Comparison of ENCODE assay signal across 19 mouse cellular contexts in genomic region chr3:67132521-67132920, GRCm38 (mm10).
DNase-seq lines count a peak whose midpoint lies in the region; TF ChIP-seq lines count a peak whose summit lies in the region.
"Had no signal": no experiment of that assay in that cellular context is flagged by ENCODE, and none has a peak within 500 bp of the region (broad histone marks: within the 10 kb centered on the region; RNA-seq: fewer than 3 reads in every experiment).

No protein-coding gene starts in this region.

- no peak overlapping the region for H3K4me3 ChIP-seq in layer of hippocampus, adult 2 months
- H3K4me3 ChIP-seq: forebrain, embryonic 10.5 days; hindbrain, embryonic 12.5 days; midbrain, embryonic 10.5 days; neural tube, embryonic 15.5 days had no signal

- DNase-seq in layer of hippocampus, adult 2 months (ENCODE audit: low spot score in 2 of 2) = no peak
- no peak for DNase-seq in layer of hippocampus, postnatal 25 days (ENCODE audit: extremely low spot score in 1 of 2, low spot score in 1 of 2)
- DNase-seq in CD4-positive helper T cell, adult 2 months (ENCODE audit: low read depth, low spot score) = peak; percentile 1
- peak; percentile 3 for DNase-seq in NIH3T3 (ENCODE audit: low read depth)
- peak; percentile 5 for DNase-seq in induced T-regulatory cell, adult 2 months (ENCODE audit: low read depth)
- no peak for DNase-seq in ovary, postnatal 36 days (ENCODE audit: low spot score)
- DNase-seq in heart, adult 8-10 months (ENCODE audit: low spot score) = no peak
- DNase-seq: cerebellum, adult 18-20 months; cerebellum, postnatal 14 days; gastrocnemius, postnatal 10 days; heart, adult 18-20 months; kidney, adult 2 months; kidney, postnatal 10 days; layer of hippocampus, postnatal 36 days; lung, postnatal 10 days had no signal

- H3K27ac ChIP-seq in layer of hippocampus, adult 2 months = no peak overlapping the region
- H3K27ac ChIP-seq: forebrain, embryonic 10.5 days; hindbrain, embryonic 12.5 days; midbrain, embryonic 10.5 days; neural tube, embryonic 15.5 days had no signal

- peak; percentile 32 for TF ChIP-seq CTCF in layer of hippocampus, adult 2 months (conservative IDR thresholded peaks at IDR 0.05)

Comparison
In these comparisons a context has a peak if more than half of its experiments do, and no peak if none do; other contexts are left out.
1. DNase-seq: peak in CD4-positive helper T cell, adult 2 months (single experiment), NIH3T3 (single experiment) and induced T-regulatory cell, adult 2 months (single experiment); none in layer of hippocampus, adult 2 months (0 of 2), layer of hippocampus, postnatal 25 days (0 of 2), ovary, postnatal 36 days (single experiment) and heart, adult 8-10 months (single experiment).